Mouse (Mus musculus) embryonic facial prominence, embryonic 12.5 days (tissue): ENCODE results near the gene 1700086D15Rik. TPM values are rescaled to one million over a fixed set of nuclear protein-coding genes. Genes with fewer than 3 reads are reported as not detected.

Experiments used
- ATAC-seq: fragments of 200-750 bp; cut with Nextera tagmentation; 2 replicates; pipeline ENCODE4 v1.8.0; 2017; ENCODE audit not compliant: insufficient number of reproducible peaks, insufficient read depth, low FRiP score, low TSS enrichment
- H3K27ac ChIP-seq: fragments of 300-500 bp; sonication (generic); 2 replicates; pipeline ENCODE4 v1.5.1; 2016; ENCODE audit warnings: mild to moderate bottlenecking
- H3K27me3 ChIP-seq: fragments of 300-500 bp; sonication (generic); 2 replicates; pipeline ENCODE4 v1.6.1; 2016; ENCODE audit warnings: mild to moderate bottlenecking, moderate library complexity
- H3K36me3 ChIP-seq: fragments of 300-500 bp; sonication (generic); 2 replicates; pipeline ENCODE4 v1.6.1; 2016; ENCODE audit warnings: mild to moderate bottlenecking
- H3K4me1 ChIP-seq: fragments of 300-500 bp; sonication (generic); 2 replicates; pipeline ENCODE4 v1.6.1; 2016
- H3K4me2 ChIP-seq: fragments of 300-500 bp; sonication (generic); replicated peaks from 2 replicates; pipeline ENCODE4 v1.6.1; 2016; ENCODE audit warnings: mild to moderate bottlenecking, moderate library complexity
- H3K4me3 ChIP-seq: fragments of 300-500 bp; sonication (generic); 2 replicates; pipeline ENCODE4 v1.5.1; 2016; ENCODE audit warnings: mild to moderate bottlenecking
- H3K9ac ChIP-seq: fragments of 300-500 bp; sonication (generic); 2 replicates; pipeline ENCODE4 v1.6.1; 2016; ENCODE audit warnings: mild to moderate bottlenecking, moderate library complexity
- H3K9me3 ChIP-seq: fragments of 300-500 bp; sonication (generic); 2 replicates; pipeline ENCODE4 v1.6.1; 2016; ENCODE audit warnings: mild to moderate bottlenecking, moderate library complexity
- WGBS: fragments of 180-500 bp; shearing (Covaris S2); methylation state at CpG from one replicate; pipeline ENCODE4 v1.1.7; 2016; 5-methylcytosine and 5-hydroxymethylcytosine counted together
- polyA plus RNA-seq: library from polyadenylated mRNA; unstranded; fragments of >200 nt; fragmentation: Nextera tagmentation; extraction: Ambion mirVana; gene quantifications from 2 replicates; pipeline ENCODE4 v1.2.1, GENCODE M21; 2016

Gene 1700086D15Rik
- not detected in 2 replicates for polyA plus RNA-seq

DNA sequence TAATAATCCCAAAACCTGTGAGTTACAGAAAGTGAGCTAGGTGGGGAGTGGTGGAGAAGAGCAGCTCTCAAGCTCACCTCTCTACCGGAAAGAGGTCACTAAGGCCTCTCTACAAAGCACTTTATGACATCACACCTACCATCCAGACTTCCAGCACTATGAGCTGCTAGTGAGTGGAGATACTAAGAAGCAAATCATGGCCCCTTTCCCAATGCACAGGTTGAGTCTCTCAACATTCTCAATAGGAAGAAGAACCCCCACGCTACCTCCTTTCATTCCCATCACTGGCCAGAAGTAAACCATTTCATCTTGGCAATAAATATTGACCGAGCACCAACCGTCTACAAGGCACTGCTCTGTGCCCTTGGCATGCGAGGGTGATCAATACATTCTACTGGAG is at the start of gene 1700086D15Rik:
Gene 1700086D15Rik (minus strand): TSS at position 101 of the 400 bp plus-strand sequence.
- 93% methylated on average over 5 of the region's 5 CpGs for WGBS
- H3K9ac ChIP-seq = no peak within 1 kb of the TSS
- H3K27ac ChIP-seq = no peak within 1 kb of the TSS
- no peak within 1 kb of the TSS for H3K4me3 ChIP-seq
- no peaks in the 10 kb centered on the region for H3K36me3 ChIP-seq
- no peaks in the 10 kb centered on the region for H3K9me3 ChIP-seq
- peaks cover 6% of the 10 kb centered on the region for H3K4me1 ChIP-seq
- H3K27me3 ChIP-seq = peaks cover 21% of the 10 kb centered on the region
- no peak for ATAC-seq
- no peak within 1 kb of the TSS for H3K4me2 ChIP-seq

DNA sequence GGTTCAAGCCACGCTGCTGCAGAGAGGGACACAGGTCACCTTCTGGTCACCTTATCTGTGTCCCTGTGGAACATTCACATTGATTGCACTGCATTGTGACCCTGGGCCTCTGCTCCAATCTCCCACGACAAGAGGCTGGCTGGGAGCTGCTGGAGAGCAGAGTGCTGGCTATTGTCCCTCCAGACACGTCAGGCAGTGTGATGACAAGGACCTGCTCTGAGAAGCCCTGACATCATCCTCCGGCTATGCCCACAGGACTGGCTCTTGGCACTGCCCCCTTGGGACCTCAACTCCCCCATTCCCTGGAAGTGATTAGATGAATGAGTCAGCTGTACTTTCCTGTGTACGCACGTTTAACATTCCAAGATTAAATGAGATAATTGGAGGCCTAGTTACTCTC is 49.8 kb upstream of the 1700086D15Rik start:
- H3K9me3 ChIP-seq = no peaks in the 10 kb centered on the region
- H3K4me3 ChIP-seq = no peak overlapping the region
- H3K36me3 ChIP-seq = no peaks in the 10 kb centered on the region
- H3K9ac ChIP-seq = no peak overlapping the region
- no peaks in the 10 kb centered on the region; the same call in 1 of the 2 replicates for H3K4me1 ChIP-seq
- ATAC-seq = no peak
- H3K27me3 ChIP-seq = no peaks in the 10 kb centered on the region
- no peak overlapping the region for H3K27ac ChIP-seq
- 39% methylated on average over 6 of the region's 6 CpGs for WGBS
- H3K4me2 ChIP-seq = no peak overlapping the region

DNA sequence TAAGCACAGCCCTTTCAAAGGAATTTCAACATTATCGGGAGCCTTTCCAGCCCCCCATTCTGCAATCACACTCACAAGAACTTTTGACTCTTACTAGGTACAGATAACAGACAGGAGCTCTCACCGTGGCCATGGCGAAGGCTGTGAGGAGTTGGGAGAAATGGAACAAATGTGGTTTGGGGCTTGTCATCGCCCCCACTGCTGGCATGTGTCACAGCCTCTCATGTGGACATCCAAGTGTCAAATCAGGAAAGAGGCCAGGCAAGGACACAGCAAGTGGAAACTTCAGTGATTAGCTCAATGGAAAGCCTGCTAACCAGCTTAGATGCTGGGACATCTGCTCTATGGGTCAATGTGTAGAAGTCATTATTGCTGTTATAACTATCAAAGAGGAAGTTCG is 45.6 kb upstream of the 1700086D15Rik start:
- no peaks in the 10 kb centered on the region for H3K9me3 ChIP-seq
- H3K4me2 ChIP-seq = no peak overlapping the region
- no peak overlapping the region for H3K27ac ChIP-seq
- no peaks in the 10 kb centered on the region for H3K36me3 ChIP-seq
- no peak for ATAC-seq
- WGBS = 82% methylated on average over 5 of the region's 5 CpGs
- H3K4me3 ChIP-seq = no peak overlapping the region
- H3K4me1 ChIP-seq = no peaks in the 10 kb centered on the region; the same call in 1 of the 2 replicates
- no peaks in the 10 kb centered on the region for H3K27me3 ChIP-seq
- H3K9ac ChIP-seq = no peak overlapping the region

DNA sequence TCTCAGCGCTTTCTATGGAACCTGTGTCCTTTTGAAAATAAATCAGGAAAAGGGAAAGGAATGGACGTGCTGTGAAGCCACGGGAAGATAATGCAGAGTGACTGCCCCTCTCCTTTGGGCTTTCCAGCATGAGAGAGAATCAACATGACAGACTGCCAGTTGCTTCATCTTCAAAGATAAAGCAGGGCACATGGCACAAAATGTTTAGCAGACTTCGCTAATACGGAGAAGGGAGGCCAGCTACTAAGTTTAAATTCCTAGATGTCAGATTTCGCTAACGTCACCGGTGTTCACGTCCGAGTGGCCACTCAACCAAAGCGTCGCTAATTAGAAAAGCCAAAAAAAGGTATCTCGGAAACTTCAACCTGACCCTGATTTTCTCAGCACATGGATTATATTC is 45.0 kb upstream of the 1700086D15Rik start:
- Histone ChIP-seq H3K27ac (no peak overlapping the region), H3K36me3 (no peaks in the 10 kb centered on the region), H3K4me1 (no peaks in the 10 kb centered on the region; the same call in 1 of the 2 replicates), H3K27me3 (no peaks in the 10 kb centered on the region), H3K4me3 (no peak overlapping the region), H3K4me2 (no peak overlapping the region), H3K9ac (no peak overlapping the region), H3K9me3 (no peaks in the 10 kb centered on the region)
- WGBS = 58% methylated on average over 13 of the region's 13 CpGs
- no peak for ATAC-seq

DNA sequence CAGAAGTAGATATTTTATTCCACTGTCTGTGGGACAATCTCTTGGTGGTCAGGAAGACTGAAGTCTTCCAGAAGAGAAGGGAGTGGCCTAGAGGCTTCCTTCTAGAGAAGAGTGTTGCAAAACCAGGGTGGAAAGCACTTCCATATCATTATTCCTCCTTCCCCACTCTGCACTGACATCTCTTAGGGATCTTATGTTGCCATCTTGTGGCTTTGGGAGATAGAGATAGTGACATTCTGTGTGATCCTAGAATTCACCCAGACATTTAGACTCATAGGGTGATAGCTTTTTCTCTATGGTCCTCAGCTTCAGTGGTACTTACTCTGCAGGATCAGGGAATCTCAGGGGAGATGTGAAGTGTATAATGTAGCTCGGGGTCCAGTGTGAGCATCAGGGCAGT is 43.3 kb upstream of the 1700086D15Rik start:
- Histone ChIP-seq H3K36me3 (no peaks in the 10 kb centered on the region), H3K4me2 (no peak overlapping the region), H3K27ac (no peak overlapping the region), H3K9ac (no peak overlapping the region), H3K9me3 (no peaks in the 10 kb centered on the region), H3K4me1 (no peaks in the 10 kb centered on the region; the same call in 1 of the 2 replicates), H3K27me3 (no peaks in the 10 kb centered on the region), H3K4me3 (no peak overlapping the region)
- ATAC-seq = no peak
- 86% methylated on average over 1 of the region's 1 CpGs for WGBS

DNA sequence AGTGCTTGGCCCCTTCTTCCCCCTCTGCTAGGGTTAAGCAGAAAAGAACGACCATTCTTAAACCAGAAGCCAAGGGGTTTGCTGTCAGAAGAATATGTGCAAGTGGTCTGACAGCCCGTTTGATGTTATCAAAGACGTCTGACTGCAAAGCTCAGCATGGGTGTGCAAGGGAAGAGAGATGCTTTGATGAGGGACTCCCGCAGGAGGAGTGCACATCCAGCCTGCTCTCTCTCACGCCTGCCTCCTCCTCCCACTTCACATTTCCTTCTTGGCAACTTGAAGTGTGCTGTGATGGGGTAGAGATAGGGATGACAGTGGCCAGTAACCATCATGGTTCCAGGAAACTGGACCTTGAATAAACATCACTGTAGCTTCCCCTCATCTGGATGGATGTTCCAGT is 42.5 kb upstream of the 1700086D15Rik start:
- Histone ChIP-seq H3K4me3 (no peak overlapping the region), H3K9ac (no peak overlapping the region), H3K27me3 (no peaks in the 10 kb centered on the region), H3K27ac (no peak overlapping the region), H3K4me2 (no peak overlapping the region), H3K36me3 (no peaks in the 10 kb centered on the region), H3K4me1 (no peaks in the 10 kb centered on the region; the same call in 1 of the 2 replicates), H3K9me3 (no peaks in the 10 kb centered on the region)
- 47% methylated on average over 5 of the region's 5 CpGs for WGBS
- ATAC-seq = no peak

DNA sequence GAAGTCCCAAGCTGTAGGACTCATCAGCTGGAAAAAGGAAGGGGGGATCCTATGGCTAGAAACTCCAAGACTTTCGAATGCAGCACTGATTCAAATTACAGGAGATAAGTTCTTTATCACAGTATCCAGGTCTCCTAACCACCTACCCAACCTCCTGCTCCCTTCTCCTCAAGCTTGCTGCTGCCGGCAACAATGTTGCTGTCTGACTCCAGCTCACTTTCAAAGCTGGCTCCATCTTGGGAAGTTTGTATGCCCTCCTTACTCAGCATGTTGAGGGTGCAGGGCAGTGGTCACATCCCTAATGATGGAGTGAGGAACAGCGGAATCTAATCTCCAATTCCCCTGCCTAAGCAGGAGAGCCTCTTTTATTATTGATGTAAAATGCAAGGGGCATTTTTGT is 38.3 kb upstream of the 1700086D15Rik start:
- 80% methylated on average over 3 of the region's 3 CpGs for WGBS
- H3K9me3 ChIP-seq = no peaks in the 10 kb centered on the region
- no peaks in the 10 kb centered on the region for H3K4me1 ChIP-seq
- no peaks in the 10 kb centered on the region for H3K27me3 ChIP-seq
- H3K4me3 ChIP-seq = no peak overlapping the region
- no peak overlapping the region for H3K4me2 ChIP-seq
- H3K9ac ChIP-seq = no peak overlapping the region
- no peak overlapping the region for H3K27ac ChIP-seq
- no peaks in the 10 kb centered on the region for H3K36me3 ChIP-seq
- no peak for ATAC-seq

DNA sequence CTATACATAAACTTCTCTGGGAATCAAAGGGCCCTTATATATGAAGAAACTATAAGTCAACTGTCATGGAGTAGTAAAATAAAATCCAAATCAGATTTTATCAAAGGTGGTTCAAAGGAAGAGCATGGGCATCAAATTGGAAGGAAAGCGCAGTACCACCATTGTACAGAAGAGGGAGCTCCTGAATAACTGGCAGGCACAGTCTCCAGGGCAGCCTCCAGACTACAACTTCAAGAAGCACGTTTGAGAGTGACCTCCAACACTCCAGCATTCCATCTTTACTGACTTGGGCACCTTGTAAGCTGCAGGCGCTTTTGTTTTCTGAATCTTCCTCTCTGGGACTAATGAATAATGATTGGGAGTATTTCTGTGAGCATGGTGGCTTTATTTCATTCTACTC is 37.6 kb upstream of the 1700086D15Rik start:
- H3K4me2 ChIP-seq = no peak overlapping the region
- no peak overlapping the region for H3K27ac ChIP-seq
- H3K4me1 ChIP-seq = no peaks in the 10 kb centered on the region
- H3K9me3 ChIP-seq = no peaks in the 10 kb centered on the region
- 5% methylated on average over 3 of the region's 3 CpGs for WGBS
- H3K4me3 ChIP-seq = no peak overlapping the region
- no peak for ATAC-seq
- H3K36me3 ChIP-seq = no peaks in the 10 kb centered on the region
- H3K9ac ChIP-seq = no peak overlapping the region
- no peaks in the 10 kb centered on the region for H3K27me3 ChIP-seq

DNA sequence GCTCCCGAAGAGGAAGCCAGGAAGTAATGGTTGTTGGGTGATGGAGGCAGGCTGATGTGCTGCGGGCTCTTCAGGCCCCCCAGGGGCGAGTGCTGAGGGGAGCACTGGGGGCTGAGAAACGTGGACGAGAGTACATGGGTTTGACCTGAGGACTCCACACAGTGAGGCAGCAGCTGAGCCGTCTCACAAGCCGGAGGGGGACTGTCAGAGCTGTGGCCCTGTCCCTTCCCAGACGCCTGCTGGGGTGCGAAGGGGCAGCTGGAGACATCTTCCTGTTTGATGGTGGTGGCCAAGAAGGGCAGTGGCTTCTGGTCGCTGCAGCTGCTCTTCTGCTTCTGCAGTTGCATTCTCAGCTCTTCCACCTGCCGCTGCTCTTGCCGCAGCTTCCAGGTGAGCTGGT is 27.3 kb upstream of the 1700086D15Rik start:
- Histone ChIP-seq H3K27me3 (no peaks in the 10 kb centered on the region; the same call in 1 of the 2 replicates), H3K4me2 (no peak overlapping the region), H3K4me3 (no peak overlapping the region), H3K9me3 (no peaks in the 10 kb centered on the region), H3K36me3 (no peaks in the 10 kb centered on the region), H3K27ac (no peak overlapping the region), H3K4me1 (no peaks in the 10 kb centered on the region), H3K9ac (no peak overlapping the region)
- 84% methylated on average over 12 of the region's 12 CpGs for WGBS
- no peak for ATAC-seq

DNA sequence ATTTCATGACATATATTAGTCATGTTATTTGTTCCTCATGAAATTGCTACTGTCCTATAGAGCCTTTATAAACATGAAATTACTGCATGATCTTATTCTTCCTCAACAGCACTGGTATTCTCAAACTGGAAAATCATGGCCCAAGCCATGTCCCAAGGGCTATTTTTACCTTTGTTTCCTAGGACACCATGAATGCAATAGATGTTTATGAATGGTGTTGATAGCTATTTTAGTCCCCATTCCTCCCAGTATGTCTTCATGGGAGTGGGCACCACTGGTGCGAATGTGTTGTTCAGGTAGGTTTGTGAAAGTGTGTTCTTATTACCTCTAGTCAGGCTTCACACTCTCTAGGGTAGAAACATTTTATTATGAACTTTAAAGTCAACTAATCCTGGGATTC is 25.4 kb upstream of the 1700086D15Rik start:
- WGBS = 91% methylated on average over 1 of the region's 1 CpGs
- no peak for ATAC-seq
- Histone ChIP-seq H3K27ac (no peak overlapping the region), H3K9me3 (no peaks in the 10 kb centered on the region), H3K4me2 (no peak overlapping the region), H3K4me3 (no peak overlapping the region), H3K9ac (no peak overlapping the region), H3K27me3 (no peaks in the 10 kb centered on the region; the same call in 1 of the 2 replicates), H3K36me3 (no peaks in the 10 kb centered on the region), H3K4me1 (no peaks in the 10 kb centered on the region)

DNA sequence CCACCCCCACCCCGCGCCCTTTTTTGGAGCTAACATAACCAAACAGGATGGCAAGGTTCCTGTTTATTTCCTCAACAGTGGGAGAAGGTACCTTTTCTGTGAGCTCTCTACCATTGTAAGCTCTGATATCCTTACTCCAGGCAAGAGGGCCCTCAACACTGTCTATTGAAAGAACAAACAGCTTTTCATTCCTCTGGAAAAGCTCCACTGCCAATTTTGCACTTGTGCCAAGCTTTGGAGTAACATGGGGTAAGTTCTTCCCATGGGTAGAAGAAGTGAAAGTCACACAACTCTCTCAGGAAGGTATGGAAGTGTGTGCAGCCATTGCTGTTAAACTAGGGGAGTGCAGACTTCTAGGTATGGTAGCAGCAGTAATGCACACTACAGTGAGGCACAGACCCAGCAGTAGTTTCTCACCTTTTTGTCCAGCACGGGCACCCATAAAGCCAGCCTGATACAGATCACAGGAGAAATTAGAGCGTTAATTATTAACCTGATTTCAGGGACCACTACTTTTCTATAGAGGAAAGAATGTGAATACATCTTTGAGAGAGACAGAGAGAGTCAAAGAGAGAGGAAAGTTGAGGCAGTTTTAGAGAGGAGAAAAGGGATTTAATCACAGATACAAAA is 10.5 kb upstream of the 1700086D15Rik start:
- 86% methylated on average over 4 of the region's 4 CpGs for WGBS
- Histone ChIP-seq H3K9me3 (no peaks in the 10 kb centered on the region), H3K36me3 (no peaks in the 10 kb centered on the region), H3K4me3 (no peak overlapping the region), H3K4me1 (no peaks in the 10 kb centered on the region), H3K9ac (no peak overlapping the region), H3K27me3 (no peaks in the 10 kb centered on the region), H3K27ac (no peak overlapping the region), H3K4me2 (no peak overlapping the region)
- ATAC-seq = no peak

DNA sequence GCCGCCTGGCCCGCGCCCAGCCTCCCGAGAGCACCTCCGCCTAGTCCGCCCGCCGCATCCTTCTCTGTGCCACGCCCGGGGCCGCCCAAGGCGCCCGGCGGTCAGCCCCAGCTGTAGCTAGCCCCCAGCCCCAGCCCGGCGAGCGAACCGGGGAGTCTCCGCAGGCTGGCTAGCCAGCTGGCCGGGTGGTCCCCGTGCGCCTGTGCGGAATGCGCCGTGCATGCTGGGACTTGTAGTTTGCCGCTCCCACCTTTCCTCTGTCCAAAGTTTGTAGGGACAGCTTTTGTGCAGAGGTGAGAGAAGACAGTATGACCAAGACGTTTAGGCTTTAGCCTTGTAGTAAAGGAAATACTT is 3.1 kb upstream of the 1700086D15Rik start, which contains the start of gene Arhgap44:
Gene Arhgap44 (minus strand): TSS at position 195 of the 354 bp plus-strand sequence.
- H3K27me3 ChIP-seq = peaks cover 21% of the 10 kb centered on the region
- H3K4me2 ChIP-seq = peak within 1 kb of the TSS; percentile 96
- peak within 1 kb of the TSS; percentile 88 for H3K4me3 ChIP-seq
- peaks cover 6% of the 10 kb centered on the region for H3K4me1 ChIP-seq
- no peaks in the 10 kb centered on the region for H3K9me3 ChIP-seq
- H3K27ac ChIP-seq = no peak within 1 kb of the TSS; the same call in 1 of the 2 replicates
- peak; percentile 92 for ATAC-seq
- 0% methylated on average over 27 of the region's 27 CpGs for WGBS
- H3K36me3 ChIP-seq = no peaks in the 10 kb centered on the region
- peak within 1 kb of the TSS; percentile 80 for H3K9ac ChIP-seq
